Mouse (Mus musculus) adrenal gland, adult (tissue): ENCODE measurements at regions not wholly inside any gene's neighbourhood (a gene's known extent, or its start where the extent isn't known, plus 50 kb on each side); places are given as distances from the start of the nearest gene placed in this dataset.
"Not testable (repeated sequence)": the region's sequence is repeated elsewhere in the genome, so short reads cannot be mapped to it uniquely, and the experiment has no call there.

ENCODE experiments used
- DNase-seq, 2 experiments: peaks; one replicate each; pipeline ENCODE4 v3.0.0; 2022 to 2023; ENCODE audit warnings: low spot score in 1 of 2; ENCODE audit not compliant: inconsistent age in 2 of 2

GRCm38 (mm10) chr10:34667203-34667602 lies 184.0 kb downstream of the Frk start:
- no peak for DNase-seq

- no peak for DNase-seq
Observed at GRCm38 (mm10) chr10:34667735-34668439, 184.7 kb downstream of the Frk start.

GRCm38 (mm10) chr10:34671791-34672190 lies 188.6 kb downstream of the Frk start:
- DNase-seq, result no peak

- not testable (repeated sequence) for DNase-seq
Observed at GRCm38 (mm10) chr10:34699414-34699813, 216.2 kb downstream of the Frk start.

- DNase-seq, result no peak
Observed at GRCm38 (mm10) chr10:34701956-34702355, 218.8 kb downstream of the Frk start.

- no peak for DNase-seq
Observed at GRCm38 (mm10) chr10:34705416-34705815, 222.2 kb downstream of the Frk start.

GRCm38 (mm10) chr10:34731249-34731648 lies 248.1 kb downstream of the Frk start:
- DNase-seq, result peak in 1 of 2 experiments; percentile 69

GRCm38 (mm10) chr10:34762426-34762825 lies 279.2 kb downstream of the Frk start:
- DNase-seq, result no peak

GRCm38 (mm10) chr10:34792099-34792498 lies 308.9 kb downstream of the Frk start:
- no peak for DNase-seq

GRCm38 (mm10) chr10:34811131-34811530 lies 327.9 kb downstream of the Frk start:
- no peak for DNase-seq

- no peak for DNase-seq
Observed at GRCm38 (mm10) chr10:34824121-34824520, 340.9 kb downstream of the Frk start.

- DNase-seq, result no peak
Observed at GRCm38 (mm10) chr10:34842015-34842504, 358.9 kb downstream of the Frk start.

- no peak for DNase-seq
Observed at GRCm38 (mm10) chr10:34856494-34857146, 373.4 kb downstream of the Frk start.

GRCm38 (mm10) chr10:34862693-34863092 lies 379.5 kb downstream of the Frk start:
- DNase-seq, result no peak

GRCm38 (mm10) chr10:34871888-34872287 lies 388.7 kb downstream of the Frk start:
- no peak for DNase-seq

- no peak for DNase-seq
Observed at GRCm38 (mm10) chr10:34878511-34878910, 395.3 kb downstream of the Frk start.

GRCm38 (mm10) chr10:34887601-34888000 lies 404.4 kb downstream of the Frk start:
- no peak for DNase-seq

- DNase-seq, result peak in 1 of 2 experiments; percentile 28
Observed at GRCm38 (mm10) chr10:34904274-34904673, 421.1 kb downstream of the Frk start.

GRCm38 (mm10) chr10:34904692-34905091 lies 421.5 kb downstream of the Frk start:
- peak in 1 of 2 experiments; percentile 19 for DNase-seq

GRCm38 (mm10) chr10:34912153-34912723 lies 429.0 kb downstream of the Frk start:
- no peak for DNase-seq
